Mouse (Mus musculus) kidney, adult 2 months (tissue): ENCODE measurements around the gene Vmn2r94.

Experiments
- CTCF ChIP-seq: fragments of 200-500 bp; conservative IDR thresholded peaks from 2 replicates; pipeline ENCODE4 v1.5.1; 2011; ENCODE audit warnings: low read depth, mild to moderate bottlenecking, control low read depth, low read length, moderate library complexity, mixed read lengths; ENCODE audit not compliant: insufficient read depth, insufficient read length
- POLR2A ChIP-seq: fragments of 200-500 bp; IDR thresholded peaks from one replicate; pipeline ENCODE4 v1.6.1; 2011; ENCODE audit warnings: low read depth, low read length, control low read depth

- no peak for TF ChIP-seq CTCF
- no peak for TF ChIP-seq POLR2A
Observed at GRCm38 (mm10) chr17:18236931-18237330, 40.6 kb downstream of the Vmn2r94 start.
